Mouse (Mus musculus): ENCODE data around the gene Gm49342. TPM values are rescaled to one million over a fixed set of nuclear protein-coding genes. Genes with fewer than 3 reads are reported as not detected.

Gm49342 gene
- 8.0 and 8.9 TPM in 2 replicates for polyA plus RNA-seq (2012; rRNA removed)

GRCm38 (mm10) chr14:50943932-50944667 lies at the start of gene Gm49342:
Gene Gm49342 (plus strand): TSS chr14:50944517.

GRCm38 (mm10) chr14:50897374-50897765 lies 46.9 kb upstream of the Gm49342 start, which contains the start of gene Klhl33:
Gene Klhl33 (minus strand): TSS chr14:50897507.

GRCm38 (mm10) chr14:50924281-50925064 lies 19.8 kb upstream of the Gm49342 start, which contains the start of the genes Osgep and Apex1:
Gene Osgep (minus strand): TSS chr14:50924893.
Gene Apex1 (plus strand): TSS chr14:50924968.

GRCm38 (mm10) chr14:50930754-50931492 lies 13.4 kb upstream of the Gm49342 start, which contains the start of the genes Pip4p1 and Pnp:
Gene Pip4p1 (minus strand): TSS chr14:50930856.
Gene Pnp (plus strand): TSS chr14:50931082.

GRCm38 (mm10) chr14:50955942-50956508 lies 11.7 kb downstream of the Gm49342 start, which contains the start of gene Pnp2:
Gene Pnp2 (plus strand): TSS chr14:50955992.

GRCm38 (mm10) chr14:51007152-51007801 lies 63.0 kb downstream of the Gm49342 start, which contains the start of gene Rnase10:
Gene Rnase10 (plus strand): TSS chr14:51007751.

Other genes starting within 250 kb of the Gm49342 start
- not detected in 2 replicates for gene Olfr748, start 237.1 kb upstream of the Gm49342 start, polyA plus RNA-seq (2012; rRNA removed)
- gene Olfr749, start 199.4 kb upstream of the Gm49342 start, polyA plus RNA-seq (2012; rRNA removed): not detected in 2 replicates
- gene Ttc5, start 159.0 kb upstream of the Gm49342 start, polyA plus RNA-seq (2012; rRNA removed): 18.8 and 24.2 TPM in 2 replicates
- gene Ccnb1ip1, start 136.8 kb upstream of the Gm49342 start, polyA plus RNA-seq (2012; rRNA removed): not detected in 2 replicates
- 8.2 and 10.7 TPM in 2 replicates for gene Parp2, start 136.7 kb upstream of the Gm49342 start, polyA plus RNA-seq (2012; rRNA removed)
- gene Tep1, start 74.0 kb upstream of the Gm49342 start, polyA plus RNA-seq (2012; rRNA removed): 89.0 and 100 TPM in 2 replicates
- 0.62 TPM in 2 replicates for gene Klhl33, start 47.0 kb upstream of the Gm49342 start, polyA plus RNA-seq (2012; rRNA removed)
- gene Osgep, start 19.6 kb upstream of the Gm49342 start, polyA plus RNA-seq (2012; rRNA removed): 105 and 129 TPM in 2 replicates
- 15.1 and 17.7 TPM in 2 replicates for gene Apex1, start 19.5 kb upstream of the Gm49342 start, polyA plus RNA-seq (2012; rRNA removed)
- gene Pip4p1, start 13.7 kb upstream of the Gm49342 start, polyA plus RNA-seq (2012; rRNA removed): 108 and 127 TPM in 2 replicates
- gene Pnp, start 13.4 kb upstream of the Gm49342 start, polyA plus RNA-seq (2012; rRNA removed): 31.4 and 31.9 TPM in 2 replicates
- gene Pnp2, start 11.5 kb downstream of the Gm49342 start, polyA plus RNA-seq (2012; rRNA removed): 6.9 and 7.1 TPM in 2 replicates
- gene Rnase10, start 63.2 kb downstream of the Gm49342 start, polyA plus RNA-seq (2012; rRNA removed): not detected in 2 replicates
- not detected in 2 replicates for gene Rnase9, start 97.4 kb downstream of the Gm49342 start, polyA plus RNA-seq (2012; rRNA removed)
- not detected in 2 replicates for gene Rnase11, start 105.6 kb downstream of the Gm49342 start, polyA plus RNA-seq (2012; rRNA removed)
- not detected in 2 replicates for gene Rnase12, start 113.1 kb downstream of the Gm49342 start, polyA plus RNA-seq (2012; rRNA removed)
- gene Olfr750, start 129.9 kb downstream of the Gm49342 start, polyA plus RNA-seq (2012; rRNA removed): not detected in 2 replicates
- gene Rnase4, start 146.6 kb downstream of the Gm49342 start, polyA plus RNA-seq (2012; rRNA removed): 189 and 208 TPM in 2 replicates
- 36.2 and 45.6 TPM in 2 replicates for gene Ang, start 146.6 kb downstream of the Gm49342 start, polyA plus RNA-seq (2012; rRNA removed)
- not detected in 2 replicates for gene Eddm3b, start 169.9 kb downstream of the Gm49342 start, polyA plus RNA-seq (2012; rRNA removed)
- gene Rnase6, start 179.4 kb downstream of the Gm49342 start, polyA plus RNA-seq (2012; rRNA removed): 2.6 and 4.4 TPM in 2 replicates
- 0.93 and 816 TPM in 2 replicates for gene Rnase1, start 202.3 kb downstream of the Gm49342 start, polyA plus RNA-seq (2012; rRNA removed)
- gene Rnase2b, start 217.7 kb downstream of the Gm49342 start, polyA plus RNA-seq (2012; rRNA removed): 0.28 and 0.32 TPM in 2 replicates